8 mouse cellular contexts compared by ENCODE assay signal in the genomic region with DNA sequence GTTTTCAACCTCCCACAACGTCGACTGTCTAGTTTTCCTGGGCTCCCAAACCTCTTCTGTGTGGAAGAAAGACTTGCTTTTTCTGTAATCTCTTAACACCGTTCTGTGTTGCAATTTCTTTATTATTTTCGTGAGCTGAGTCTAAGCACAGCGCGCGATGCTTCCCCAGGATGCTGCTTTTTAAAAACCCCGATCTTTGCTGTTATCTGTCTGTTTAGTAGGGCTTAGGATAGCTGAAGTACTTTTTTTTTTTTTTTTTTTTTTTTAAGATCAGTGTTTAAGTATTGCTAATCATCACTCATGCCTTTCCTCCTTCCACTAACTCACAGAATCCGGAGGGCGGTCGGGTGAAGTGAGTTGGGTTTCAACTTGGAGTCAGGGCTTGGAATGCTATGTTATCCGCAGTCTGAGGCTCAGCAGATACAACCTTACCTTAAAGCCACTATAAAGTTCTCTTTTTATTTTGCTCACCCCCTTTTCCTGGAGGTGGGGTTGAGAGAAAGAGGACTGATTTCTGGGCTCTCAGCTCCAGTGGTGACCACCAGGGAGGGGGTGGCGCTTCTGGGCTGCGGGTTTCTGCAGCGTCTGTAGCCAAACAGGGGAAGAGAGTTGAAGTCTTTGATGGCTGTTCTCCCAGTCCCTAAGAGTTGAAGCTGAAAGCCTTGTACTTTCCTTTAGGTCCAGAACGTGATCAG. TPM values are rescaled to one million over a fixed set of nuclear protein-coding genes. Genes with fewer than 3 reads are reported as not detected.
A peak's percentile ranks its signal among the peaks of the same experiment; 100 is the strongest.
DNase-seq lines count a peak whose midpoint lies in the region; ATAC-seq and TF ChIP-seq lines count a peak whose summit lies in the region.

No protein-coding gene starts in this region.

- under 1% methylated on average over 16 of the region's 16 CpGs for WGBS in heart, embryonic 11.5 days (ENCODE audit: insufficient replicate concordance)
- under 1% methylated on average over 16 of the region's 16 CpGs for WGBS in forebrain, embryonic 12.5 days
- under 1% methylated on average over 16 of the region's 16 CpGs for whole genome bisulfite sequencing in midbrain, embryonic 11.5 days

- TF ChIP-seq CTCF in layer of hippocampus, adult 2 months (conservative IDR thresholded peaks at IDR 0.05) = peak; percentile 49

- H3K4me1 ChIP-seq in heart, embryonic 11.5 days (ENCODE audit: control insufficient read depth, insufficient read depth, low read length) = no peaks in the 10 kb centered on the region; the same call in 1 of the 2 replicates
- peaks cover 11% of the 10 kb centered on the region; the same call in 1 of the 2 replicates for H3K4me1 ChIP-seq in forebrain, embryonic 12.5 days
- peaks cover 6% of the 10 kb centered on the region for H3K4me1 ChIP-seq in midbrain, embryonic 11.5 days (ENCODE audit: control insufficient read depth, insufficient read depth, low read length)

- H3K9ac ChIP-seq in heart, embryonic 11.5 days (ENCODE audit: low read depth, low read length) = peak overlapping the region; percentile 53
- peak overlapping the region; percentile 55 for H3K9ac ChIP-seq in forebrain, embryonic 12.5 days
- H3K9ac ChIP-seq in midbrain, embryonic 11.5 days (ENCODE audit: low read length) = peak overlapping the region; percentile 57

- H3K27me3 ChIP-seq in heart, embryonic 11.5 days (ENCODE audit: control insufficient read depth, insufficient read depth, low read length) = peaks cover 27% of the 10 kb centered on the region
- peaks cover 18% of the 10 kb centered on the region for H3K27me3 ChIP-seq in forebrain, embryonic 12.5 days
- H3K27me3 ChIP-seq in midbrain, embryonic 11.5 days (ENCODE audit: control insufficient read depth, insufficient read depth, low read length) = peaks cover 16% of the 10 kb centered on the region

- H3K27ac ChIP-seq in heart, embryonic 11.5 days (ENCODE audit: low read depth, low read length) = no peak overlapping the region
- no peak overlapping the region for H3K27ac ChIP-seq in forebrain, embryonic 12.5 days
- H3K27ac ChIP-seq in layer of hippocampus, adult 2 months = peak overlapping the region; percentile 89
- H3K27ac ChIP-seq in midbrain, embryonic 11.5 days (ENCODE audit: low read depth, low read length) = no peak overlapping the region

- H3K9me3 ChIP-seq in heart, embryonic 11.5 days (replicated peaks; ENCODE audit: control insufficient read depth, low read length) = no peaks in the 10 kb centered on the region
- no peaks in the 10 kb centered on the region for H3K9me3 ChIP-seq in forebrain, embryonic 12.5 days
- H3K9me3 ChIP-seq in midbrain, embryonic 11.5 days (ENCODE audit: control insufficient read depth, low read length) = no peaks in the 10 kb centered on the region

- no peak for DNase-seq in heart, adult 9 months (ENCODE audit: low spot score in 2 of 2)
- DNase-seq in brain, adult 2 months (ENCODE audit: low read depth, low spot score) = peak; percentile 77
- peak in 1 of 2 experiments; percentile 41 for DNase-seq in layer of hippocampus, adult 2 months (ENCODE audit: low spot score in 2 of 2)
- peak; percentile 91 for DNase-seq in midbrain, embryonic 11.5 days (ENCODE audit: low spot score, missing footprints)
- no peak for DNase-seq in adrenal gland, adult 8-10 months
- DNase-seq in adrenal gland, postnatal 36 days = no peak

- no peaks in the 10 kb centered on the region for H3K36me3 ChIP-seq in heart, embryonic 11.5 days (ENCODE audit: control insufficient read depth, insufficient read depth, low read length)
- no peaks in the 10 kb centered on the region for H3K36me3 ChIP-seq in forebrain, embryonic 12.5 days (replicated peaks)
- H3K36me3 ChIP-seq in midbrain, embryonic 11.5 days (ENCODE audit: control insufficient read depth, insufficient read depth, low read length) = no peaks in the 10 kb centered on the region

- H3K4me2 ChIP-seq in heart, embryonic 11.5 days = peak overlapping the region; percentile 91
- peak overlapping the region; percentile 92 for H3K4me2 ChIP-seq in forebrain, embryonic 12.5 days
- peak overlapping the region; percentile 85 for H3K4me2 ChIP-seq in midbrain, embryonic 11.5 days

- H3K4me3 ChIP-seq in heart, embryonic 11.5 days (ENCODE audit: low read depth, low read length) = peak overlapping the region; percentile 47
- peak overlapping the region; percentile 54 for H3K4me3 ChIP-seq in forebrain, embryonic 12.5 days (replicated peaks)
- H3K4me3 ChIP-seq in layer of hippocampus, adult 2 months = peak overlapping the region; percentile 70
- H3K4me3 ChIP-seq in midbrain, embryonic 11.5 days (ENCODE audit: low read depth, low read length) = peak overlapping the region; percentile 48

- no peak for ATAC-seq in heart, embryonic 11.5 days (replicated peaks; ENCODE audit: insufficient number of reproducible peaks, low FRiP score, low TSS enrichment)
- ATAC-seq in forebrain, embryonic 12.5 days (ENCODE audit: low FRiP score) = peak; percentile 40; the same call in 1 of the 2 replicates
- ATAC-seq in midbrain, embryonic 11.5 days (ENCODE audit: low FRiP score) = peak; percentile 43

RNA-seq across cellular contexts. Expression of a gene that starts 3.7 kb away (rescaled TPM):
- 0.13 and 0.23 TPM in 2 replicates for polyA plus RNA-seq in heart, embryonic 11.5 days (2014; fragmentation: Nextera tagmentation; extraction: Ambion mirVana)
- polyA plus RNA-seq in forebrain, embryonic 12.5 days (2016; fragmentation: Nextera tagmentation; extraction: Ambion mirVana) = 2.1 and 3.2 TPM in 2 replicates
- total RNA-seq in layer of hippocampus, adult 2 months (2021) = 10 to 100 TPM; 14.7 to 15.6 TPM
- polyA plus RNA-seq in midbrain, embryonic 11.5 days (2014; fragmentation: Nextera tagmentation; extraction: Ambion mirVana) = 1.1 and 1.9 TPM in 2 replicates
- under 1 TPM in 3 of 4 experiments, not detected in 1; 0.09 to 0.62 (median 0.12) TPM for total RNA-seq in adrenal gland, adult 8-10 months (2022)
- total RNA-seq in adrenal gland, postnatal 36 days (2021) = under 1 TPM in 1 of 2 experiments, not detected in 1; 0.26 TPM

Comparison
In these comparisons a context has a peak if more than half of its experiments do, and no peak if none do; other contexts are left out.
1. DNase-seq: peak in brain, adult 2 months (single experiment) and midbrain, embryonic 11.5 days (single experiment); none in heart, adult 9 months (0 of 2), adrenal gland, adult 8-10 months (single experiment) and adrenal gland, postnatal 36 days (0 of 2).
2. RNA of a gene that starts 3.7 kb away (total RNA-seq): 14.7 to 15.6 TPM in layer of hippocampus, adult 2 months; 0.26 TPM in adrenal gland, postnatal 36 days and 0.09 to 0.62 TPM in adrenal gland, adult 8-10 months; every median in the first group is over 4 times any median in the second.
3. Peak in every context shown above with its lines, with median percentiles within 50 percentile points of each other: H3K4me2 ChIP-seq, H3K4me3 ChIP-seq and H3K9ac ChIP-seq.